Mouse (Mus musculus) olfactory bulb, adult 2 months (tissue): ENCODE results near the gene Preb.

Experiments
- CTCF ChIP-seq: fragments of 200-500 bp; IDR thresholded peaks from 2 replicates; pipeline ENCODE4 v1.5.1; 2012; ENCODE audit warnings: low read depth, mild to moderate bottlenecking, low read length, moderate library complexity; ENCODE audit not compliant: insufficient read depth
- POLR2A ChIP-seq: fragments of 200-500 bp; IDR thresholded peaks from 2 replicates; pipeline ENCODE4 v1.6.1; 2012; ENCODE audit warnings: mild to moderate bottlenecking, low read depth, low read length, moderate library complexity; ENCODE audit not compliant: insufficient read depth

DNA sequence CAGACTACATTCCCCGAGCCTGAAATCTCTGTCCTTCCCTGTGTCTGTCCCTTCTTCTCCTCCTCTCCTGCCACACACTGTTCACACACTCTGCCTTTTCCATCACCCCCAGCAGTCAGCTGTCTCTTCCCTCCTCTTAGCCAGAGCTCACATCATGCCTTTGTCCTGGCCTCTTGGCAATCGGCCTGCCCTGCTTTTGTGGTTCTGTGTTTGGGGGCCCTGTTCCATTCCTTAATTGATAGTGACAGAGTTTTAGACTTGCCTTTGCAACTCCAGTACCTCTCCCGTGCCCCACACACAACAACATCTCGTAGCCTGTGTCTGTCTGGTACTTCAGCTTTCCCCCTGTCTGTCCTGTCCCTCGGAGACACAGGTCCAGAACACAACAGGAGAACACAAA lies 48.0 kb downstream of the Preb start:
- TF ChIP-seq CTCF = no peak
- no peak for TF ChIP-seq POLR2A
